Mouse (Mus musculus) liver, adult 2 months (tissue): ENCODE measurements around the gene Bhlhe23.

Experiments
- CTCF ChIP-seq: fragments of 200-500 bp; IDR thresholded peaks from 2 replicates; pipeline ENCODE4 v1.5.1; 2011; ENCODE audit warnings: low read depth, low read length, control low read depth
- POLR2A ChIP-seq: fragments of 200-500 bp; IDR thresholded peaks from 2 replicates; pipeline ENCODE4 v1.6.1; 2011; ENCODE audit warnings: low read length, control low read depth; ENCODE audit not compliant: insufficient read depth; ENCODE audit errors: extremely low read depth

DNA sequence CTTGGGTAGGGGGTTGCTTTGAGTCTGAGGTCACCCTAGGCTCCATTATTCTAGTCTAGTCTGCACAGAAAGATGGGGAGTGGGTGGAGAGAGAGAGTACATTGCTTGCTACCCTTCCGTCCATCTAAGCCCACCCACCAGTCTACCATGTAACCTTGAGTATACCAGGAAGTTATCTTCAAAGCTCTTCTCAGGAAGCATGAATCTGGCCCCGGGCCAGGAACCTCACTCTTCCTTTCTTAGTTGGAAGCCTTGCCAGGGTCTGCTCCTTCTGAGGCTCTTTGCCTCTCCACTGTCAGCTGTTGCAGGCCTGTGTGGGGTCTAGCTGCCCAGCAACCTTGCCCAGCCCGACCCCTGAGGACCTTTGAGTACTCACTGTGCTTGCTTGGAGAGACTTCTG, 45.7 kb downstream of the Bhlhe23 start:
- TF ChIP-seq CTCF (no peak), POLR2A (no peak)
